In genomic region chr3:137728689-137729088, GRCm38 (mm10) we compare ENCODE assay signal across 33 mouse cellular contexts. TPM values are rescaled to one million over a fixed set of nuclear protein-coding genes. Genes with fewer than 3 reads are reported as not detected.
DNase-seq lines count a peak whose midpoint lies in the region; ATAC-seq and TF ChIP-seq lines count a peak whose summit lies in the region.
"Had no signal": no experiment of that assay in that cellular context is flagged by ENCODE, and none has a peak within 500 bp of the region (broad histone marks: within the 10 kb centered on the region; RNA-seq: fewer than 3 reads in every experiment).

No protein-coding gene starts in this region.

- WGBS in forebrain, embryonic 15.5 days, result 74% methylated on average over 9 of the region's 9 CpGs
- WGBS in forebrain, embryonic 10.5 days, result 97% methylated on average over 9 of the region's 9 CpGs

- no peak overlapping the region for H3K4me3 ChIP-seq in forebrain, embryonic 15.5 days
- H3K4me3 ChIP-seq in forebrain, embryonic 10.5 days, result no peak overlapping the region
- H3K4me3 ChIP-seq: embryonic facial prominence, embryonic 12.5 days; embryonic facial prominence, embryonic 15.5 days had no signal

- H3K4me1 ChIP-seq in forebrain, embryonic 15.5 days, result peaks cover 7% of the 10 kb centered on the region; the same call in 1 of the 2 replicates
- no peaks in the 10 kb centered on the region for H3K4me1 ChIP-seq in forebrain, embryonic 10.5 days
- H3K4me1 ChIP-seq: embryonic facial prominence, embryonic 12.5 days had no signal

- H3K9me3 ChIP-seq in forebrain, embryonic 15.5 days, result no peaks in the 10 kb centered on the region
- H3K9me3 ChIP-seq in forebrain, embryonic 10.5 days, result no peaks in the 10 kb centered on the region
- H3K9me3 ChIP-seq: embryonic facial prominence, embryonic 12.5 days; embryonic facial prominence, embryonic 15.5 days had no signal

- ATAC-seq in forebrain, embryonic 15.5 days (replicated peaks), result 0 out of 2 replicates have a peak, but pooled peaks have one; percentile 53
- ATAC-seq in megakaryocyte-erythroid progenitor cell, adult 5-6 weeks (replicated peaks; ENCODE audit: low FRiP score, low TSS enrichment, poor library complexity, severe bottlenecking), result no peak
- ATAC-seq: CD4-positive, CD25-positive, alpha-beta regulatory T cell, adult 4 months; hindbrain, postnatal 0 days; inflammation-experienced regulatory T-cells, adult 6 months; intestine, embryonic 16.5 days had no signal

- no peak for TF ChIP-seq CTCF in brain, embryonic 14.5 days (IDR thresholded peaks at IDR 0.05; ENCODE audit: borderline replicate concordance, extremely low read depth, insufficient read depth, insufficient read length)

- H3K27me3 ChIP-seq in forebrain, embryonic 15.5 days, result no peaks in the 10 kb centered on the region
- H3K27me3 ChIP-seq in forebrain, embryonic 10.5 days (ENCODE audit: poor library complexity, severe bottlenecking), result no peaks in the 10 kb centered on the region
- H3K27me3 ChIP-seq: embryonic facial prominence, embryonic 12.5 days; embryonic facial prominence, embryonic 15.5 days had no signal

- H3K9ac ChIP-seq in forebrain, embryonic 15.5 days (replicated peaks), result no peak overlapping the region
- H3K9ac ChIP-seq: embryonic facial prominence, embryonic 12.5 days; embryonic facial prominence, embryonic 15.5 days; hindbrain, embryonic 14.5 days had no signal

- no peak for DNase-seq in forebrain, embryonic 10.5 days (ENCODE audit: extremely low spot score, low spot score)
- DNase-seq in layer of hippocampus, adult 8-10 months (ENCODE audit: low spot score in 2 of 2), result peak; percentile 25 to 42
- no peak for DNase-seq in layer of hippocampus, adult 9-10 months (ENCODE audit: low spot score)
- DNase-seq in brain, adult 2 months (ENCODE audit: low read depth, low spot score), result peak; percentile 30
- DNase-seq in brain, embryonic 14.5 days (ENCODE audit: low read depth), result peak; percentile 63
- no peak for DNase-seq in cerebellum, adult 11 months
- DNase-seq: adrenal gland, adult 2 months; adrenal gland, postnatal 14 days; cerebellum, adult 2 months; cerebellum, adult 9-11 months; cerebellum, postnatal 25 days; gastrocnemius, postnatal 10 days; gastrocnemius, postnatal 36 days; heart, adult 11 months had no signal

- no peak for TF ChIP-seq POLR2A in brain, embryonic 14.5 days (IDR thresholded peaks at IDR 0.05; ENCODE audit: borderline replicate concordance, extremely low read depth, insufficient read depth, insufficient read length, poor library complexity, severe bottlenecking)

- no peak overlapping the region for H3K27ac ChIP-seq in forebrain, embryonic 15.5 days (replicated peaks)
- H3K27ac ChIP-seq in forebrain, embryonic 10.5 days, result no peak overlapping the region
- H3K27ac ChIP-seq: embryonic facial prominence, embryonic 12.5 days; embryonic facial prominence, embryonic 15.5 days; hindbrain, embryonic 14.5 days; hindbrain, postnatal 0 days had no signal

- no peaks in the 10 kb centered on the region for H3K36me3 ChIP-seq in forebrain, embryonic 15.5 days
- H3K36me3 ChIP-seq in forebrain, embryonic 10.5 days (replicated peaks), result no peaks in the 10 kb centered on the region
- H3K36me3 ChIP-seq: embryonic facial prominence, embryonic 12.5 days; embryonic facial prominence, embryonic 15.5 days had no signal

- H3K4me2 ChIP-seq in forebrain, embryonic 15.5 days (replicated peaks), result no peak overlapping the region
- H3K4me2 ChIP-seq: embryonic facial prominence, embryonic 12.5 days; embryonic facial prominence, embryonic 15.5 days; heart, embryonic 11.5 days; hindbrain, embryonic 14.5 days had no signal

RNA-seq across cellular contexts. Expression of gene Gm21962, which starts 57.4 kb away (rescaled TPM):
- not detected in 2 replicates for polyA plus RNA-seq in forebrain, embryonic 15.5 days (2015; fragmentation: Nextera tagmentation; extraction: Ambion mirVana)
- not detected in 2 replicates for polyA plus RNA-seq in forebrain, embryonic 10.5 days (2016; fragmentation: Nextera tagmentation; extraction: Ambion mirVana)
- total RNA-seq in layer of hippocampus, adult 8-10 months (2022), result not detected
- polyA plus RNA-seq in brain, embryonic 14.5 days (2012; rRNA removed), result not detected in 2 replicates
- not detected in 2 replicates for total RNA-seq in megakaryocyte-erythroid progenitor cell, adult 5-6 weeks (2014; fragmentation: Nextera tagmentation)
- not detected in 2 replicates for total RNA-seq in megakaryocyte-erythroid progenitor cell, adult 5-6 weeks (2017)
- total RNA-seq: adrenal gland, adult 2 months; adrenal gland, postnatal 14 days; adrenal gland, postnatal 4 days; gastrocnemius, adult 18-20 months; gastrocnemius, postnatal 10 days; gastrocnemius, postnatal 36 days; heart, adult 8-10 months; heart, postnatal 25 days; hematopoietic stem cell, adult 5-6 weeks; hindbrain, postnatal 0 days; MEL had no signal
- polyA plus RNA-seq: adrenal gland, adult 2 months; C2C12; CD4-positive, CD25-positive, alpha-beta regulatory T cell, adult 4 months; cerebellum, adult 2 months; embryonic facial prominence, embryonic 12.5 days; embryonic facial prominence, embryonic 15.5 days; heart, embryonic 11.5 days; heart, embryonic 14.5 days; heart, postnatal 0 days; hindbrain, embryonic 14.5 days; hindbrain, postnatal 0 days; inflammation-experienced regulatory T-cells, adult 6 months; intestine, embryonic 16.5 days had no signal

Comparison
In these comparisons a context has a peak if more than half of its experiments do, and no peak if none do; other contexts are left out.
1. DNase-seq: peak in layer of hippocampus, adult 8-10 months (2 of 2), brain, adult 2 months (single experiment) and brain, embryonic 14.5 days (single experiment); none in forebrain, embryonic 10.5 days (single experiment), layer of hippocampus, adult 9-10 months (single experiment) and cerebellum, adult 11 months (single experiment).